Mouse (Mus musculus) intestine, embryonic 14.5 days (tissue): Measurements from ENCODE around the gene Sacm1l. TPM values are rescaled to one million over a fixed set of nuclear protein-coding genes. Genes with fewer than 3 reads are reported as not detected.

Source experiments
- ATAC-seq: fragments of 200-750 bp; cut with Nextera tagmentation; replicated peaks from 2 replicates; pipeline ENCODE4 v1.8.0; 2017; ENCODE audit warnings: low read depth, moderate number of reproducible peaks, moderate TSS enrichment, moderate library complexity; ENCODE audit not compliant: low FRiP score, low TSS enrichment
- DNase-seq: peaks from one replicate; pipeline ENCODE4 v3.0.0-alpha.2; 2018; ENCODE audit warnings: low spot score
- H3K27ac ChIP-seq: fragments of 300-500 bp; sonication (generic); 2 replicates; pipeline ENCODE4 v1.5.1; 2014; ENCODE audit warnings: low read depth, mild to moderate bottlenecking, control low read depth
- H3K27me3 ChIP-seq: fragments of 300-500 bp; sonication (generic); replicated peaks from 2 replicates; pipeline ENCODE4 v1.6.1; 2014; ENCODE audit warnings: low read length, control low read depth; ENCODE audit not compliant: control insufficient read depth, insufficient read depth
- H3K36me3 ChIP-seq: fragments of 300-500 bp; sonication (generic); 2 replicates; pipeline ENCODE4 v1.6.1; 2014; ENCODE audit warnings: low read length, control low read depth; ENCODE audit not compliant: control insufficient read depth, insufficient read depth
- H3K4me1 ChIP-seq: fragments of 300-500 bp; sonication (generic); replicated peaks from 2 replicates; pipeline ENCODE4 v1.6.1; 2014; ENCODE audit warnings: low read length, control low read depth, mixed read lengths; ENCODE audit not compliant: control insufficient read depth, insufficient read depth
- H3K4me2 ChIP-seq: fragments of 300-500 bp; sonication (generic); 2 replicates; pipeline ENCODE4 v1.6.1; 2014; ENCODE audit warnings: low read length
- H3K4me3 ChIP-seq: fragments of 300-500 bp; sonication (generic); 2 replicates; pipeline ENCODE4 v1.5.1; 2014; ENCODE audit warnings: low read depth, low read length, control low read depth, mixed read lengths
- H3K9ac ChIP-seq: fragments of 300-500 bp; sonication (generic); 2 replicates; pipeline ENCODE4 v1.6.1; 2014; ENCODE audit warnings: mild to moderate bottlenecking, low read length
- H3K9me3 ChIP-seq: fragments of 300-500 bp; sonication (generic); 2 replicates; pipeline ENCODE4 v1.6.1; 2016; ENCODE audit warnings: low read length, control low read depth; ENCODE audit not compliant: control insufficient read depth
- WGBS: fragments of 180-500 bp; shearing (Covaris S2); extraction: QIAGEN DNeasy Blood & Tissue Kit; methylation state at CpG from one replicate; pipeline ENCODE4 v1.1.7; 2014; 5-methylcytosine and 5-hydroxymethylcytosine counted together
- polyA plus RNA-seq: library from polyadenylated mRNA; unstranded; fragments of >200 nt; fragmentation: Nextera tagmentation; extraction: Ambion mirVana; gene quantifications from 2 replicates; pipeline ENCODE4 v1.2.1, GENCODE M21; 2014

Sacm1l gene
- polyA plus RNA-seq, 1 experiment from 2014 or later, result 51.0 TPM

DNA sequence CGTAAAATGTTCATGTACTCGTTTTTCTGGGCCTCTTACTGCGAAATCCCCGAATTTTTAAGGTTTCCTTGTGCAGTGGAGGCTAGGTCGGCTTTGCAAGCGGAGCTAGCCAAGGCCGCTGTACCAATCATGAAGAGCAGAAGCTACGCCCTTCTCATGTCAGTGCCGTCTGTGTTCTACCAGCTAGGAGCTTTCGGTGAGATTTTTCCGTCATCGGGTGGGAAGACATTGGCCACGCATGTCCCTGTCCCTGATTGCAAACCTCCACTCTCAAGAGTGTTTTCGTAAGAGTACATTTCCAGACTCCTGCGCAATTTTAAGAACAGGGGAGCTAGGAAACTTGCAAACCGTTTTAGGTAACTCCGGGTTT, 648 bp upstream of the Sacm1l start:
- DNase-seq, result peak; percentile 84
- no peaks in the 10 kb centered on the region for H3K9me3 ChIP-seq
- H3K36me3 ChIP-seq, result no peaks in the 10 kb centered on the region
- under 1% methylated on average over 17 of the region's 17 CpGs for WGBS
- H3K4me3 ChIP-seq, result peak overlapping the region; percentile 84
- H3K9ac ChIP-seq, result peak overlapping the region; percentile 55
- peak overlapping the region; percentile 82 for H3K4me2 ChIP-seq
- peak overlapping the region; percentile 95 for H3K27ac ChIP-seq
- H3K27me3 ChIP-seq, result no peaks in the 10 kb centered on the region
- peaks cover 24% of the 10 kb centered on the region for H3K4me1 ChIP-seq
- ATAC-seq, result peak; percentile 40

- H3K36me3 ChIP-seq, result no peaks in the 10 kb centered on the region
Observed at GRCm38 (mm10) chr9:123530158-123530475, 558 bp downstream of the Sacm1l start.

GRCm38 (mm10) chr9:123530566-123531130, 1.1 kb downstream of the Sacm1l start:
- DNase-seq, result no peak
- Histone ChIP-seq H3K4me1 (peaks cover 24% of the 10 kb centered on the region), H3K27ac (peak overlapping the region; percentile 95; the same call in 1 of the 2 replicates), H3K9me3 (no peaks in the 10 kb centered on the region), H3K4me3 (peak overlapping the region; percentile 84), H3K27me3 (no peaks in the 10 kb centered on the region), H3K9ac (peak overlapping the region; percentile 93), H3K36me3 (no peaks in the 10 kb centered on the region), H3K4me2 (peak overlapping the region; percentile 83)
- no peak for ATAC-seq
- 38% methylated on average over 11 of the region's 11 CpGs for WGBS

More at GRCm38 (mm10) chr9:123530158-123530475, 558 bp downstream of the Sacm1l start:
- Histone ChIP-seq H3K4me3 (peak overlapping the region; percentile 84), H3K9ac (peak overlapping the region; percentile 93), H3K9me3 (no peaks in the 10 kb centered on the region), H3K4me1 (peaks cover 24% of the 10 kb centered on the region), H3K27me3 (no peaks in the 10 kb centered on the region), H3K4me2 (peak overlapping the region; percentile 83), H3K27ac (peak overlapping the region; percentile 95)
- peak; percentile 78 for DNase-seq
- under 1% methylated on average over 13 of the region's 13 CpGs for WGBS
- no peak; the same call in 1 of the 2 replicates for ATAC-seq

DNA sequence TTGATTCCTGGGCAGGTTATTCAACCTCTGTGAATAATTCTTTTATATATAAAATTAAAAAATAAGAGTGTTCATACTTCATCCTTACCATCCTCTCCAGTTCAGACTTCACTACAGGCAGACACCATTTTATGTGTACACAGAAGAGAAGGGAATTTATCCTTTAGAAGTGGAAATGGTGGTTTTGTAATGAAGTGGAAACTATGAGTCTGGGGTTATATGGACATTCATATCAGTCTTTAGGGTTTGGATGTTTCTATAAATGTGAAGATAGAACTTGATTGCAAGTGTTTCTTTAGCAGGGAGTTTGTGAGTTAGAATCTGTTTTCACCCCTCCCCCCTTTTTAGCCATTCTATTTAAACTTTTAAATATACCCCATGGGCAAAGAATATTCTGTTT, 1.7 kb downstream of the Sacm1l start:
- H3K9ac ChIP-seq, result no peak overlapping the region
- no peak for ATAC-seq

GRCm38 (mm10) chr9:123536613-123537012, 7.1 kb downstream of the Sacm1l start:
- WGBS, result 92% methylated on average over 2 of the region's 2 CpGs
- DNase-seq (no peak), ATAC-seq (no peak)
- Histone ChIP-seq H3K27me3 (no peaks in the 10 kb centered on the region), H3K4me3 (no peak overlapping the region), H3K36me3 (0 out of 2 replicates have a peak, but pooled peaks cover 3% of the 10 kb centered on the region), H3K9me3 (no peaks in the 10 kb centered on the region), H3K4me1 (peaks cover 4% of the 10 kb centered on the region), H3K27ac (no peak overlapping the region), H3K9ac (no peak overlapping the region), H3K4me2 (no peak overlapping the region)

More for the DNA sequence above, 1.7 kb downstream of the Sacm1l start:
- Histone ChIP-seq H3K27ac (no peak overlapping the region), H3K4me3 (peak overlapping the region; percentile 84; the same call in 1 of the 2 replicates), H3K4me1 (peaks cover 24% of the 10 kb centered on the region), H3K27me3 (no peaks in the 10 kb centered on the region), H3K4me2 (peak overlapping the region; percentile 83), H3K36me3 (0 out of 2 replicates have a peak, but pooled peaks cover 3% of the 10 kb centered on the region), H3K9me3 (no peaks in the 10 kb centered on the region)
- DNase-seq, result no peak

DNA sequence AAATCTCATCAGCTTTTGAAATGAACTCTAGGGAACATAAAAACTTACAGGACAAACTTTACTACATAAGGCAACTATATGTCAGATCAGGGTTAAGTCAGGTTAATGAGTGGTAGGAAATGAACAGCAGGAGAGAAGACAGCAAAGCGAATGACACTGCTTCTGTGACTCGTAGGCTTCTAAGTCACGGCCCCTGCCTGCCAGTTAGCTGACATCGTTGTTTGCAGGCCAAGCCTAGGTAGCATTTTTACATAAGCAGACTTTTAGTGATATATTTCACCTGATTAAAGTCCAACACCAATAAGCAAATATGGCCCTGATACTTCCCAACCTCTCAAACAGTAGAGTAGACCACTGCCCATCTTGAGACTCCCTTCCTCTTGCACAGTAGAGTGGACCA, 8.6 kb downstream of the Sacm1l start:
- H3K4me2 ChIP-seq, result no peak overlapping the region
- no peak for ATAC-seq
- no peak overlapping the region for H3K4me3 ChIP-seq
- no peak overlapping the region for H3K27ac ChIP-seq
- DNase-seq, result no peak
- H3K36me3 ChIP-seq, result 0 out of 2 replicates have a peak, but pooled peaks cover 3% of the 10 kb centered on the region
- no peak overlapping the region for H3K9ac ChIP-seq
- H3K9me3 ChIP-seq, result no peaks in the 10 kb centered on the region
- 60% methylated on average over 4 of the region's 4 CpGs for WGBS
- H3K27me3 ChIP-seq, result no peaks in the 10 kb centered on the region
- no peaks in the 10 kb centered on the region for H3K4me1 ChIP-seq

DNA sequence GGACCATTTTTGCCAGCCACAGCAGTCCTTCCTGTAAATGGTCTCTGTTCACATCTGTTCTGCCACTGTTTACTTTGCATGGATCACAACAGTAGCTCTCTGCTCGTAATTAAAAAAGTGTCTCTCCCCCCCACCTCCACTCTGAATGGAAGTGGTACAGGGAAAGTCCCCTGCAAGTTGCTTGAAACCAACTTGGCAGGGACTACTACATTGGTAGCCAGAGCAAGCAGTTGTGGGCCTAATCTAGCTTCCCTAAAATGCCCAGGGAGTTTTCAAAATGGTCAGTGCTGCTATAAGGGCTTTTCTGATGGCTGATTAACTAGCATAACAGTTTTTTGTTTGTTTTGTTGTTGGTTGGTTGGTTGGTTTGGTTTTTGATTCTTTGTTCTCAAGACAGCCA, 9.5 kb downstream of the Sacm1l start:
- DNase-seq, result no peak
- H3K27me3 ChIP-seq, result no peaks in the 10 kb centered on the region
- H3K4me2 ChIP-seq, result no peak overlapping the region
- H3K36me3 ChIP-seq, result 0 out of 2 replicates have a peak, but pooled peaks cover 7% of the 10 kb centered on the region
- no peak for ATAC-seq
- 41% methylated on average over 1 of the region's 1 CpGs for WGBS
- H3K4me3 ChIP-seq, result no peak overlapping the region
- H3K27ac ChIP-seq, result no peak overlapping the region
- no peaks in the 10 kb centered on the region for H3K4me1 ChIP-seq
- no peak overlapping the region for H3K9ac ChIP-seq
- H3K9me3 ChIP-seq, result no peaks in the 10 kb centered on the region

- H3K9me3 ChIP-seq, result no peaks in the 10 kb centered on the region
- 0 out of 2 replicates have a peak, but pooled peaks cover 10% of the 10 kb centered on the region for H3K36me3 ChIP-seq
- no peak for DNase-seq
- no peak overlapping the region for H3K9ac ChIP-seq
- no peak overlapping the region for H3K4me3 ChIP-seq
- no peak for ATAC-seq
- H3K27ac ChIP-seq, result no peak overlapping the region
- H3K4me2 ChIP-seq, result no peak overlapping the region
- H3K4me1 ChIP-seq, result no peaks in the 10 kb centered on the region
- no peaks in the 10 kb centered on the region for H3K27me3 ChIP-seq
- 75% methylated on average over 2 of the region's 2 CpGs for WGBS
Observed at GRCm38 (mm10) chr9:123539823-123540222, 10.3 kb downstream of the Sacm1l start.

- peaks cover 78% of the 10 kb centered on the region for H3K36me3 ChIP-seq
- WGBS, result 47% methylated on average over 3 of the region's 3 CpGs
- H3K4me2 ChIP-seq, result no peak overlapping the region
- no peaks in the 10 kb centered on the region for H3K9me3 ChIP-seq
- ATAC-seq, result no peak
- no peak overlapping the region for H3K9ac ChIP-seq
- H3K27ac ChIP-seq, result no peak overlapping the region
- H3K27me3 ChIP-seq, result no peaks in the 10 kb centered on the region
- no peak for DNase-seq
- no peak overlapping the region for H3K4me3 ChIP-seq
- no peaks in the 10 kb centered on the region for H3K4me1 ChIP-seq
Observed at GRCm38 (mm10) chr9:123554599-123554998, 25.0 kb downstream of the Sacm1l start.
